In genomic region chr19:23867589-23867988, GRCm38 (mm10) we compare ENCODE assay signal across 24 mouse cellular contexts.
DNase-seq lines count a peak whose midpoint lies in the region; ATAC-seq and TF ChIP-seq lines count a peak whose summit lies in the region.
"Had no signal": no experiment of that assay in that cellular context is flagged by ENCODE, and none has a peak within 500 bp of the region (broad histone marks: within the 10 kb centered on the region; RNA-seq: fewer than 3 reads in every experiment).

No protein-coding gene starts in this region.

- TF ChIP-seq POLR2A in cerebellum, adult 2 months (IDR thresholded peaks at IDR 0.05; ENCODE audit: borderline replicate concordance, insufficient read depth, low read length), result no peak

- peak in 1 of 2 experiments; percentile 55 for DNase-seq in cerebellum, adult 2 months
- DNase-seq in cerebellum, adult 18-20 months, result no peak
- DNase-seq in forebrain, embryonic 11.5 days (ENCODE audit: low spot score), result no peak
- DNase-seq in left cerebral cortex, adult 11 months (ENCODE audit: low spot score), result peak; percentile 40
- DNase-seq in left cerebral cortex, adult 18-20 months (ENCODE audit: low spot score in 2 of 2), result no peak
- DNase-seq in forebrain, postnatal 0 days, result peak; percentile 74
- DNase-seq in T-cell, adult 2 months (ENCODE audit: low spot score), result no peak
- DNase-seq: gastrocnemius, postnatal 25 days; heart, adult 11 months; heart, postnatal 36 days; kidney, adult 18-20 months; kidney, postnatal 36 days; liver; lung, adult 2 months; right cerebral cortex, postnatal 4 days had no signal

- 57% methylated on average over 7 of the region's 7 CpGs for WGBS in cerebellum, adult 2 months
- WGBS in forebrain, embryonic 15.5 days, result 76% methylated on average over 7 of the region's 7 CpGs
- WGBS in forebrain, embryonic 11.5 days, result 90% methylated on average over 7 of the region's 7 CpGs
- 59% methylated on average over 7 of the region's 7 CpGs for WGBS in forebrain, postnatal 0 days

- H3K9ac ChIP-seq in forebrain, embryonic 15.5 days (replicated peaks), result no peak overlapping the region
- no peak overlapping the region for H3K9ac ChIP-seq in forebrain, embryonic 11.5 days (ENCODE audit: low read length)
- no peak overlapping the region for H3K9ac ChIP-seq in forebrain, postnatal 0 days
- H3K9ac ChIP-seq: embryonic facial prominence, embryonic 15.5 days; hindbrain, embryonic 14.5 days; liver, embryonic 14.5 days; midbrain, embryonic 13.5 days; neural tube, embryonic 13.5 days had no signal

- peak overlapping the region; percentile 58; the same call in 1 of the 2 replicates for H3K27ac ChIP-seq in cerebellum, adult 2 months (ENCODE audit: insufficient read depth, low read length)
- no peak overlapping the region; the same call in 1 of the 2 replicates for H3K27ac ChIP-seq in forebrain, embryonic 15.5 days (replicated peaks)
- no peak overlapping the region for H3K27ac ChIP-seq in forebrain, embryonic 11.5 days (ENCODE audit: low read depth, low read length)
- no peak overlapping the region for H3K27ac ChIP-seq in forebrain, postnatal 0 days (ENCODE audit: low read depth, low read length)
- H3K27ac ChIP-seq: embryonic facial prominence, embryonic 15.5 days; heart, embryonic 10.5 days; hindbrain, embryonic 14.5 days; layer of hippocampus, adult 2 months; liver, embryonic 14.5 days; macrophage; midbrain, embryonic 13.5 days; neural tube, embryonic 13.5 days had no signal

- H3K9me3 ChIP-seq in forebrain, embryonic 15.5 days, result no peaks in the 10 kb centered on the region
- no peaks in the 10 kb centered on the region for H3K9me3 ChIP-seq in forebrain, embryonic 11.5 days (ENCODE audit: control insufficient read depth, low read length)
- H3K9me3 ChIP-seq in forebrain, postnatal 0 days (ENCODE audit: low read length), result no peaks in the 10 kb centered on the region
- H3K9me3 ChIP-seq: embryonic facial prominence, embryonic 15.5 days; heart, embryonic 10.5 days; midbrain, embryonic 13.5 days; neural tube, embryonic 13.5 days had no signal

- no peaks in the 10 kb centered on the region for H3K27me3 ChIP-seq in cerebellum, adult 2 months (ENCODE audit: control insufficient read depth, insufficient read depth, low read length)
- H3K27me3 ChIP-seq in forebrain, embryonic 15.5 days, result no peaks in the 10 kb centered on the region
- no peaks in the 10 kb centered on the region for H3K27me3 ChIP-seq in forebrain, embryonic 11.5 days (ENCODE audit: control insufficient read depth, insufficient read depth, low read length)
- no peaks in the 10 kb centered on the region for H3K27me3 ChIP-seq in forebrain, postnatal 0 days (ENCODE audit: insufficient read depth, low read length)
- H3K27me3 ChIP-seq: embryonic facial prominence, embryonic 15.5 days; midbrain, embryonic 13.5 days; neural tube, embryonic 13.5 days had no signal

- H3K4me1 ChIP-seq in cerebellum, adult 2 months (ENCODE audit: control insufficient read depth, insufficient read depth, low read length), result peaks cover 46% of the 10 kb centered on the region
- peaks cover 17% of the 10 kb centered on the region for H3K4me1 ChIP-seq in forebrain, embryonic 15.5 days
- H3K4me1 ChIP-seq in forebrain, embryonic 11.5 days (replicated peaks; ENCODE audit: control insufficient read depth, insufficient read depth, low read length), result no peaks in the 10 kb centered on the region
- peaks cover 15% of the 10 kb centered on the region for H3K4me1 ChIP-seq in forebrain, postnatal 0 days (ENCODE audit: insufficient read depth)

- no peaks in the 10 kb centered on the region for H3K36me3 ChIP-seq in forebrain, embryonic 15.5 days
- no peaks in the 10 kb centered on the region for H3K36me3 ChIP-seq in forebrain, embryonic 11.5 days (ENCODE audit: control insufficient read depth, insufficient read depth, low read length)
- no peaks in the 10 kb centered on the region for H3K36me3 ChIP-seq in forebrain, postnatal 0 days (ENCODE audit: insufficient read depth)
- H3K36me3 ChIP-seq: embryonic facial prominence, embryonic 15.5 days; heart, embryonic 10.5 days; midbrain, embryonic 13.5 days; neural tube, embryonic 13.5 days had no signal

- H3K4me3 ChIP-seq in cerebellum, adult 2 months (replicated peaks; ENCODE audit: insufficient read depth, low read depth, low read length), result no peak overlapping the region
- H3K4me3 ChIP-seq in forebrain, embryonic 15.5 days, result no peak overlapping the region
- no peak overlapping the region for H3K4me3 ChIP-seq in forebrain, embryonic 11.5 days (ENCODE audit: low read depth, low read length)
- H3K4me3 ChIP-seq in forebrain, postnatal 0 days (ENCODE audit: low read depth, low read length), result no peak overlapping the region
- H3K4me3 ChIP-seq: embryonic facial prominence, embryonic 15.5 days; heart, embryonic 10.5 days; layer of hippocampus, adult 2 months; midbrain, embryonic 13.5 days; neural tube, embryonic 13.5 days had no signal

- ATAC-seq in forebrain, embryonic 15.5 days (replicated peaks), result peak; percentile 53; the same call in 1 of the 2 replicates
- ATAC-seq in forebrain, embryonic 11.5 days (replicated peaks; ENCODE audit: low FRiP score), result no peak
- ATAC-seq in forebrain, postnatal 0 days, result peak; percentile 37
- ATAC-seq: midbrain, embryonic 13.5 days had no signal

- TF ChIP-seq CTCF in cerebellum, adult 2 months (IDR thresholded peaks at IDR 0.05; ENCODE audit: borderline replicate concordance, insufficient read depth, low read depth, low read length), result no peak
- no peak for TF ChIP-seq CTCF in forebrain, postnatal 0 days (IDR thresholded peaks at IDR 0.05; ENCODE audit: low read depth)

- H3K4me2 ChIP-seq in forebrain, embryonic 15.5 days (replicated peaks), result no peak overlapping the region
- no peak overlapping the region for H3K4me2 ChIP-seq in forebrain, embryonic 11.5 days (ENCODE audit: low read depth, low read length, severe bottlenecking)
- no peak overlapping the region for H3K4me2 ChIP-seq in forebrain, postnatal 0 days (ENCODE audit: low read depth)
- H3K4me2 ChIP-seq: embryonic facial prominence, embryonic 15.5 days; hindbrain, embryonic 14.5 days; midbrain, embryonic 13.5 days; neural tube, embryonic 13.5 days had no signal

Comparison
In these comparisons a context has a peak if more than half of its experiments do, and no peak if none do; other contexts are left out.
1. DNase-seq: peak in left cerebral cortex, adult 11 months (single experiment) and forebrain, postnatal 0 days (single experiment); none in cerebellum, adult 18-20 months (0 of 2), forebrain, embryonic 11.5 days (single experiment), left cerebral cortex, adult 18-20 months (0 of 2) and T-cell, adult 2 months (single experiment).